Mouse (Mus musculus) spleen, adult 2 months (tissue): Measurements from ENCODE around the gene Vmn1r234.

Experiments used
- CTCF ChIP-seq: fragments of 200-500 bp; IDR thresholded peaks from 2 replicates; pipeline ENCODE4 v1.5.1; 2011; ENCODE audit warnings: mild to moderate bottlenecking, inconsistent platforms; ENCODE audit not compliant: insufficient read depth, insufficient read length, insufficient replicate concordance; ENCODE audit errors: extremely low read depth
- POLR2A ChIP-seq: fragments of 200-500 bp; IDR thresholded peaks from 2 replicates; pipeline ENCODE4 v1.6.1; 2011; ENCODE audit warnings: low read depth, low read length, inconsistent platforms

DNA sequence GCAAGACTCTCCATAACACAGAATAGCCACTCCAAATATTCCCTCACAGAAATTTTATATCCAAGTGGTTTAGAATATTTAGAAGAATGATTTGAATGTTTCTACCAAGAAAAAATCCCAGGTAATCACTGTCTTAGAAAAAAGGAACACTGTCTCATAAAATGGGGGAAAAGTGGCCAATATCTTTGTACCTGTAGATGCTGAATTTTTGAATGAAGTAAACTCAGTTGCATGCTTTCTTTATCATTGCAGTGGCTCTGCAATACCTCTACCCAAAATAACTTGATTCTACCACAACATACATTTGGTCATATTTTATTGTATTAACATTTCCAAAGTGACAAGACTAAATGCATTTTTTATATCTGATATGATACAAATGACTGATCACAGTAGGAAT lies 30.2 kb downstream of the Vmn1r234 start, which contains the start of gene Vmn1r235:
- TF ChIP-seq CTCF (no peak), POLR2A (no peak)
